Mouse (Mus musculus) CH12F3 (cell line): ENCODE measurements around the gene Ninj1.

Experiments used
- in situ Hi-C: fragments of 300-500 bp; cut with MboI; formaldehyde crosslinking; loops from 2 replicates; pipeline ENCODE4 v1.14.3; 2020; ENCODE audit warnings: low sequenced_read_pairs

Ninj1 gene

GRCm38 (mm10) chr13:49219367-49219766, 32.1 kb downstream of the Ninj1 start:
- in situ Hi-C loops, result no loop called here

- in situ Hi-C loops, result no loop called here
These were observed 33.6 kb downstream of the Ninj1 start for GRCm38 (mm10) chr13:49220912-49221311.

- in situ Hi-C loops, result no loop called here
These were observed 37.0 kb downstream of the Ninj1 start for GRCm38 (mm10) chr13:49224314-49224713.

- in situ Hi-C loops, result no loop called here
These were observed 37.4 kb downstream of the Ninj1 start for GRCm38 (mm10) chr13:49224729-49225128.

- in situ Hi-C loops, result no loop called here
These were observed 37.9 kb downstream of the Ninj1 start for GRCm38 (mm10) chr13:49225159-49225558.

- in situ Hi-C loops, result no loop called here
These were observed 38.3 kb downstream of the Ninj1 start for GRCm38 (mm10) chr13:49225633-49226032.

GRCm38 (mm10) chr13:49233792-49234572, 46.7 kb downstream of the Ninj1 start:
- in situ Hi-C loops, result no loop called here

GRCm38 (mm10) chr13:49234711-49235110, 47.4 kb downstream of the Ninj1 start:
- in situ Hi-C loops, result no loop called here

GRCm38 (mm10) chr13:49237617-49238016, 50.3 kb downstream of the Ninj1 start:
- in situ Hi-C loops, result no loop called here

GRCm38 (mm10) chr13:49238737-49239136, 51.5 kb downstream of the Ninj1 start:
- in situ Hi-C loops, result no loop called here

GRCm38 (mm10) chr13:49242321-49243065, 55.2 kb downstream of the Ninj1 start:
- in situ Hi-C loops, result no loop called here

GRCm38 (mm10) chr13:49243492-49243891, 56.2 kb downstream of the Ninj1 start:
- in situ Hi-C loops, result no loop called here

- in situ Hi-C loops, result no loop called here
These were observed 58.0 kb downstream of the Ninj1 start for GRCm38 (mm10) chr13:49245251-49245650.
